Mouse (Mus musculus) liver, embryonic 12.5 days (tissue): Measurements from ENCODE around the gene Tmco1. TPM values are rescaled to one million over a fixed set of nuclear protein-coding genes. Genes with fewer than 3 reads are reported as not detected.
A peak's percentile ranks its signal among the peaks of the same experiment; 100 is the strongest.

Experiments
- ATAC-seq: fragments of 200-750 bp; cut with Nextera tagmentation; 2 replicates; pipeline ENCODE4 v1.8.0; 2017; ENCODE audit warnings: moderate number of reproducible peaks, mild to moderate bottlenecking, moderate library complexity
- H3K27ac ChIP-seq: fragments of 300-500 bp; sonication (generic); 2 replicates; pipeline ENCODE4 v1.5.1; 2016; ENCODE audit warnings: mild to moderate bottlenecking
- H3K27me3 ChIP-seq: fragments of 300-500 bp; sonication (generic); replicated peaks from 2 replicates; pipeline ENCODE4 v1.6.1; 2016; ENCODE audit warnings: mild to moderate bottlenecking, moderate library complexity
- H3K36me3 ChIP-seq: fragments of 300-500 bp; sonication (generic); 2 replicates; pipeline ENCODE4 v1.6.1; 2016; ENCODE audit warnings: mild to moderate bottlenecking, moderate library complexity
- H3K4me1 ChIP-seq: fragments of 300-500 bp; sonication (generic); 2 replicates; pipeline ENCODE4 v1.6.1; 2016
- H3K4me2 ChIP-seq: fragments of 300-500 bp; sonication (generic); 2 replicates; pipeline ENCODE4 v1.6.1; 2016; ENCODE audit warnings: mild to moderate bottlenecking, moderate library complexity
- H3K4me3 ChIP-seq: fragments of 300-500 bp; sonication (generic); 2 replicates; pipeline ENCODE4 v1.5.1; 2016; ENCODE audit warnings: mild to moderate bottlenecking, moderate library complexity
- H3K9ac ChIP-seq: fragments of 300-500 bp; sonication (generic); 2 replicates; pipeline ENCODE4 v1.6.1; 2016; ENCODE audit warnings: mild to moderate bottlenecking, moderate library complexity
- H3K9me3 ChIP-seq: fragments of 300-500 bp; sonication (generic); replicated peaks from 2 replicates; pipeline ENCODE4 v1.6.1; 2016; ENCODE audit warnings: mild to moderate bottlenecking, moderate library complexity
- WGBS: fragments of 180-500 bp; shearing (Covaris S2); methylation state at CpG from one replicate; pipeline ENCODE4 v1.1.7; 2016; ENCODE audit not compliant: insufficient replicate concordance; 5-methylcytosine and 5-hydroxymethylcytosine counted together
- polyA plus RNA-seq: library from polyadenylated mRNA; unstranded; fragments of >200 nt; fragmentation: Nextera tagmentation; extraction: Ambion mirVana; gene quantifications from 2 replicates; pipeline ENCODE4 v1.2.1, GENCODE M21; 2016

Tmco1 gene
- polyA plus RNA-seq: 70.7 and 74.2 TPM in 2 replicates

GRCm38 (mm10) chr1:167308261-167309054 is at the start of gene Tmco1:
Tmco1 (plus strand) TSS chr1:167308378.
- Histone ChIP-seq H3K9me3 (no peaks in the 10 kb centered on the region), H3K27ac (peak within 1 kb of the TSS; percentile 96), H3K36me3 (peaks cover 30% of the 10 kb centered on the region), H3K27me3 (peaks cover 2% of the 10 kb centered on the region), H3K4me2 (peak within 1 kb of the TSS; percentile 77), H3K4me1 (peaks cover 61% of the 10 kb centered on the region), H3K9ac (peak within 1 kb of the TSS; percentile 98), H3K4me3 (peak within 1 kb of the TSS; percentile 96)
- WGBS: under 1% methylated on average over 82 of the region's 82 CpGs
- peak; percentile 94 for ATAC-seq

- Histone ChIP-seq H3K9me3 (no peaks in the 10 kb centered on the region), H3K4me2 (no peak overlapping the region), H3K27ac (no peak overlapping the region), H3K27me3 (no peaks in the 10 kb centered on the region), H3K4me3 (no peak overlapping the region), H3K4me1 (peaks cover 70% of the 10 kb centered on the region), H3K36me3 (peaks cover 3% of the 10 kb centered on the region; the same call in 1 of the 2 replicates), H3K9ac (no peak overlapping the region)
- ATAC-seq: no peak
- 67% methylated on average over 10 of the region's 10 CpGs for WGBS
Observed at GRCm38 (mm10) chr1:167259702-167260101, 48.5 kb upstream of the Tmco1 start.

GRCm38 (mm10) chr1:167261750-167262149 is 46.4 kb upstream of the Tmco1 start:
- H3K4me1 ChIP-seq: peaks cover 60% of the 10 kb centered on the region
- no peak overlapping the region for H3K4me2 ChIP-seq
- peaks cover 12% of the 10 kb centered on the region for H3K36me3 ChIP-seq
- no peaks in the 10 kb centered on the region for H3K9me3 ChIP-seq
- WGBS: 87% methylated on average over 11 of the region's 11 CpGs
- no peak overlapping the region for H3K4me3 ChIP-seq
- H3K27me3 ChIP-seq: no peaks in the 10 kb centered on the region
- ATAC-seq: no peak
- H3K9ac ChIP-seq: no peak overlapping the region
- H3K27ac ChIP-seq: no peak overlapping the region

- Histone ChIP-seq H3K9me3 (no peaks in the 10 kb centered on the region), H3K4me1 (peaks cover 58% of the 10 kb centered on the region), H3K27ac (no peak overlapping the region), H3K36me3 (peaks cover 17% of the 10 kb centered on the region), H3K9ac (no peak overlapping the region), H3K4me2 (no peak overlapping the region), H3K27me3 (no peaks in the 10 kb centered on the region), H3K4me3 (no peak overlapping the region)
- 71% methylated on average over 10 of the region's 10 CpGs for WGBS
- ATAC-seq: no peak
Observed at GRCm38 (mm10) chr1:167262489-167263041, 45.6 kb upstream of the Tmco1 start.

- no peak for ATAC-seq
- 65% methylated on average over 4 of the region's 4 CpGs for WGBS
- Histone ChIP-seq H3K4me2 (no peak overlapping the region), H3K4me1 (peaks cover 66% of the 10 kb centered on the region), H3K4me3 (no peak overlapping the region), H3K9ac (no peak overlapping the region), H3K9me3 (no peaks in the 10 kb centered on the region), H3K27ac (no peak overlapping the region), H3K27me3 (no peaks in the 10 kb centered on the region), H3K36me3 (peaks cover 17% of the 10 kb centered on the region)
Observed at GRCm38 (mm10) chr1:167265366-167265765, 42.8 kb upstream of the Tmco1 start.

GRCm38 (mm10) chr1:167266720-167267119 is 41.5 kb upstream of the Tmco1 start:
- H3K9me3 ChIP-seq: no peaks in the 10 kb centered on the region
- WGBS: 59% methylated on average over 3 of the region's 3 CpGs
- no peak overlapping the region for H3K9ac ChIP-seq
- no peaks in the 10 kb centered on the region for H3K27me3 ChIP-seq
- peaks cover 17% of the 10 kb centered on the region for H3K36me3 ChIP-seq
- no peak overlapping the region for H3K4me3 ChIP-seq
- H3K4me2 ChIP-seq: no peak overlapping the region
- peaks cover 79% of the 10 kb centered on the region for H3K4me1 ChIP-seq
- ATAC-seq: no peak
- H3K27ac ChIP-seq: no peak overlapping the region

GRCm38 (mm10) chr1:167268360-167269063 is 39.7 kb upstream of the Tmco1 start:
- Histone ChIP-seq H3K27me3 (no peaks in the 10 kb centered on the region), H3K4me2 (peak overlapping the region; percentile 60), H3K9me3 (no peaks in the 10 kb centered on the region), H3K36me3 (peaks cover 17% of the 10 kb centered on the region), H3K27ac (peak overlapping the region; percentile 91), H3K9ac (peak overlapping the region; percentile 29; the same call in 1 of the 2 replicates), H3K4me3 (no peak overlapping the region), H3K4me1 (peaks cover 83% of the 10 kb centered on the region)
- ATAC-seq: no peak
- 57% methylated on average over 9 of the region's 9 CpGs for WGBS

GRCm38 (mm10) chr1:167269350-167269811 is 38.8 kb upstream of the Tmco1 start:
- ATAC-seq: peak; percentile 31; the same call in 1 of the 2 replicates
- Histone ChIP-seq H3K9ac (peak overlapping the region; percentile 63; the same call in 1 of the 2 replicates), H3K4me2 (peak overlapping the region; percentile 60), H3K4me3 (0 out of 2 replicates have a peak overlapping the region, but pooled peaks have one; percentile 10), H3K27me3 (no peaks in the 10 kb centered on the region), H3K27ac (peak overlapping the region; percentile 91), H3K36me3 (peaks cover 17% of the 10 kb centered on the region), H3K4me1 (peaks cover 85% of the 10 kb centered on the region), H3K9me3 (no peaks in the 10 kb centered on the region)
- WGBS: 15% methylated on average over 14 of the region's 14 CpGs

GRCm38 (mm10) chr1:167269856-167270270 is 38.3 kb upstream of the Tmco1 start:
- 42% methylated on average over 6 of the region's 6 CpGs for WGBS
- Histone ChIP-seq H3K27me3 (no peaks in the 10 kb centered on the region), H3K36me3 (peaks cover 12% of the 10 kb centered on the region), H3K27ac (peak overlapping the region; percentile 91), H3K9ac (peak overlapping the region; percentile 63), H3K4me3 (no peak overlapping the region), H3K4me1 (peaks cover 85% of the 10 kb centered on the region), H3K9me3 (no peaks in the 10 kb centered on the region), H3K4me2 (peak overlapping the region; percentile 60)
- no peak for ATAC-seq

GRCm38 (mm10) chr1:167270342-167271111 is 37.7 kb upstream of the Tmco1 start:
- Histone ChIP-seq H3K4me1 (peaks cover 87% of the 10 kb centered on the region), H3K27me3 (no peaks in the 10 kb centered on the region), H3K9me3 (no peaks in the 10 kb centered on the region), H3K36me3 (peaks cover 7% of the 10 kb centered on the region), H3K9ac (peak overlapping the region; percentile 63), H3K27ac (peak overlapping the region; percentile 91), H3K4me3 (peak overlapping the region; percentile 7; the same call in 1 of the 2 replicates), H3K4me2 (peak overlapping the region; percentile 60)
- 32% methylated on average over 19 of the region's 19 CpGs for WGBS
- ATAC-seq: 0 out of 2 replicates have a peak, but pooled peaks have one; percentile 24

GRCm38 (mm10) chr1:167271304-167271703 is 36.9 kb upstream of the Tmco1 start:
- WGBS: 9% methylated on average over 4 of the region's 4 CpGs

More at GRCm38 (mm10) chr1:167271304-167271703, 36.9 kb upstream of the Tmco1 start:
- no peak overlapping the region; the same call in 1 of the 2 replicates for H3K4me3 ChIP-seq
- H3K4me1 ChIP-seq: peaks cover 88% of the 10 kb centered on the region
- peak overlapping the region; percentile 91 for H3K27ac ChIP-seq
- peaks cover 5% of the 10 kb centered on the region for H3K36me3 ChIP-seq
- H3K27me3 ChIP-seq: no peaks in the 10 kb centered on the region
- H3K4me2 ChIP-seq: peak overlapping the region; percentile 60
- peak; percentile 87 for ATAC-seq
- H3K9ac ChIP-seq: peak overlapping the region; percentile 63
- no peaks in the 10 kb centered on the region for H3K9me3 ChIP-seq
